Mouse (Mus musculus): ENCODE results near the gene Klf2.

Gene Klf2

GRCm38 (mm10) chr8:72318801-72319322 is at the start of gene Klf2:
Klf2 (plus strand) TSS chr8:72319033.
- Histone ChIP-seq H3K27me3 (ENCODE audit: control insufficient read depth, insufficient read depth, low read length, poor library complexity, severe bottlenecking) (no peaks in the 10 kb centered on the region), H3K36me3 (ENCODE audit: control insufficient read depth, insufficient read depth, low read length, poor library complexity, severe bottlenecking) (peaks cover 35% of the 10 kb centered on the region)
- peak; percentile 100 for DNase-seq (ENCODE audit: low read depth, low spot score)

- Histone ChIP-seq H3K36me3 (ENCODE audit: control insufficient read depth, insufficient read depth, low read length, poor library complexity, severe bottlenecking) (no peaks in the 10 kb centered on the region), H3K27me3 (ENCODE audit: control insufficient read depth, insufficient read depth, low read length, poor library complexity, severe bottlenecking) (no peaks in the 10 kb centered on the region)
- DNase-seq (ENCODE audit: low read depth, low spot score): peak; percentile 88
These were observed 48.2 kb upstream of the Klf2 start for GRCm38 (mm10) chr8:72270606-72271005.

DNA sequence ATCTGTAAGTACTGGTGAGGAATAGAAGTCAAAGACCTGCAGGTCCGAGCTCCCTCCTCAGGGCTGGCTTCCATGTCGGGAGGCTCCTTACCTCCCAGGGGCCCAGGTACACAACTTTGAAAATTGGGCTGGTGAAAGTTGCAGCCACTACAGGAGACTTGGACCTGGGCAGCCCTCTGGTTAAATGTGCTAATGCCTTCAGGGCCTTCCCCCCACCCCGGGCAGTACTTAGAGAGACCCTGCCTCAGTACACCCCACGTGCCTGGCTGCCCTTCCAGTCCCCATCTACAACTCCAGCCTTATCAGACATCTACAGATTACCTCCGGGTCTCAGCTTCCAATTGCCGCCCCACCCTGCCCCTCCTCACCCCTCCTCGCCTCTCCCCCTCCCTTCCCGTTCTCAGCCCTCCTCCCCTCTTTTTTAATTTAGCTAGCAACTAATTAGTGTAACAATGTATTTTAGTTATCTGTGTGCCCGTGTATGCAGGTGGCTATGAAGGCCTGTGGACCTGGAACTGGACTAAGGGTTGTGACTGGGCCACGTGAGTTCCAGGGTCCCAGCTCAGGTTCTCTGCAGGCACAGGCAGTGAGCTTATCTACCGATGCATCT is 47.7 kb upstream of the Klf2 start:
- Histone ChIP-seq H3K36me3 (ENCODE audit: control insufficient read depth, insufficient read depth, low read length, poor library complexity, severe bottlenecking) (no peaks in the 10 kb centered on the region), H3K27me3 (ENCODE audit: control insufficient read depth, insufficient read depth, low read length, poor library complexity, severe bottlenecking) (no peaks in the 10 kb centered on the region)
- DNase-seq (ENCODE audit: low read depth, low spot score): no peak

- peak; percentile 46 for DNase-seq (ENCODE audit: low read depth, low spot score)
- H3K27me3 ChIP-seq (ENCODE audit: control insufficient read depth, insufficient read depth, low read length, poor library complexity, severe bottlenecking): no peaks in the 10 kb centered on the region
- H3K36me3 ChIP-seq (ENCODE audit: control insufficient read depth, insufficient read depth, low read length, poor library complexity, severe bottlenecking): no peaks in the 10 kb centered on the region
These were observed 47.1 kb upstream of the Klf2 start for GRCm38 (mm10) chr8:72271691-72272090.

GRCm38 (mm10) chr8:72272361-72272760 is 46.5 kb upstream of the Klf2 start:
- Histone ChIP-seq H3K36me3 (ENCODE audit: control insufficient read depth, insufficient read depth, low read length, poor library complexity, severe bottlenecking) (no peaks in the 10 kb centered on the region), H3K27me3 (ENCODE audit: control insufficient read depth, insufficient read depth, low read length, poor library complexity, severe bottlenecking) (no peaks in the 10 kb centered on the region)
- peak; percentile 84 for DNase-seq (ENCODE audit: low read depth, low spot score)

DNA sequence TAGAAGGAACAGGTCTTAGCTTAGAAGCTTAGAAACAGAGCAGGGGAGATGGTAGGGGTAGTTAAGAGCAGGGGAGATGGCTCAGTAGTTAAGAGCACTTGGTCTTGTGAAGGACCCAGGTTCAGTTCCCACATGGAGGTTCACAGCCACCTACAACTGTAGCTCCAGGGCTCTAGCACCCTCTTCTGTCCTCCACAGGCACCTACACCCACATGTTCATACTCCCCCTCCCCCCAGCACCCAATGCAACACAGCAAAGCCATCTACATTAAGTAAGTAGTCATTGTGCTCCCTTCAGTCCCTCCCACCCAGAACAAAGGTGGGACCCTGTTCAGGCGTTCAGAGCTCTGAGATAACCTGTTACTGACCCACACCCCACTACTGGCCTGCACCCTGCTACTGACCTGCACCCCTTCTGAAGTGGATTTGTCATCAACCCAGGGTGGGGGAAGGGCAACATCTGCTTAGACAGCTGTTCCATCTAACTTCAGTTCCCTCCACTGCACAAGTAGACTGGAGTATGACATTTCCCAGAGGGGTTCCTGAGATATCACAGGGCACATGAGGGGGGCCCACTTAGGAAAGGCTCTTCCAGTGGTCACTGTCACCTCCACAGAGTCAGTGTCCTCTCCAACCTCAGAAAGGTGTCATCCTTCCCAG is 45.6 kb upstream of the Klf2 start:
- DNase-seq (ENCODE audit: low read depth, low spot score): peak; percentile 55
- H3K27me3 ChIP-seq (ENCODE audit: control insufficient read depth, insufficient read depth, low read length, poor library complexity, severe bottlenecking): no peaks in the 10 kb centered on the region

DNA sequence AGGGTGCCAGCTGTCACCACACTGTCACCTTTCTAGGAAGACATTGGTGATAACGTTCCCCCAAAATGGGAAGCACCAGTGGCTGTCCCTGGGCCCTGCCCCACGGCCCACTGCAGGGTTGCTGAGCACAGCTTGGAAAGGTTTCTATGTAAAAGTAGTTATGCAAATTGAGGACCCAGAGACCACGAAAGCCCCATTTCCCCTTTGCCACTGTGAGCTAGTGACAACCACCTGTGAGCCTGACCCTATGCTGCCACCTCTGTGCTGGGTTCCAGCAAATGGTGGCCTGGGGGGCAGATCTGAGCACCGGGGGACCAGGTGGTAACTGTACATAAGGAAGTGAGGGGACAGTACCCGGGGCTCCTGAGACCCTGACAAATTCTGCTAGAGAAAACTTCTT is 45.0 kb upstream of the Klf2 start:
- no peaks in the 10 kb centered on the region for H3K36me3 ChIP-seq (ENCODE audit: control insufficient read depth, insufficient read depth, low read length, poor library complexity, severe bottlenecking)
- no peaks in the 10 kb centered on the region for H3K27me3 ChIP-seq (ENCODE audit: control insufficient read depth, insufficient read depth, low read length, poor library complexity, severe bottlenecking)
- DNase-seq (ENCODE audit: low read depth, low spot score): peak; percentile 89

More for the DNA sequence above, 45.6 kb upstream of the Klf2 start:
- H3K36me3 ChIP-seq (ENCODE audit: control insufficient read depth, insufficient read depth, low read length, poor library complexity, severe bottlenecking): no peaks in the 10 kb centered on the region

DNA sequence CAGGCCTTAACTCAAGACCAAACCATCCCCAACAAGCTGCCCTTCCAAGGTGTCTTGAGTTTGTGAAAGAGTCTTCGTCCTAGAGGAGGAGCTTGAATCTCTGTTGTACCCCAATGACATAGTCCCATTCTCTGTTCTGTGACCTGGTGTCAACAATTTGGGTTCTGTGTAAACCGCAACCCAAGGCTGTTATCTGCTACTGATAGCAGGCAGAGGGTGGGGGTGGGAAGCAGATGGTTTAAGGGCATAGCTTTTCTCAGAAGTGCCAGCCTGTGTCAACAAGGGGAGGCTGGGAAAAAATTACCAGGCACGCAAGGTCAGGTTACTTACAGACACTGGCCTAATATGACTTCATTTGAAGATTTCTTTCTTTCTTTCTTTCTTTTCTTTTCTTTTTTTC is 41.6 kb upstream of the Klf2 start:
- Histone ChIP-seq H3K36me3 (ENCODE audit: control insufficient read depth, insufficient read depth, low read length, poor library complexity, severe bottlenecking) (no peaks in the 10 kb centered on the region), H3K27me3 (ENCODE audit: control insufficient read depth, insufficient read depth, low read length, poor library complexity, severe bottlenecking) (no peaks in the 10 kb centered on the region)
- no peak for DNase-seq (ENCODE audit: low read depth, low spot score)

DNA sequence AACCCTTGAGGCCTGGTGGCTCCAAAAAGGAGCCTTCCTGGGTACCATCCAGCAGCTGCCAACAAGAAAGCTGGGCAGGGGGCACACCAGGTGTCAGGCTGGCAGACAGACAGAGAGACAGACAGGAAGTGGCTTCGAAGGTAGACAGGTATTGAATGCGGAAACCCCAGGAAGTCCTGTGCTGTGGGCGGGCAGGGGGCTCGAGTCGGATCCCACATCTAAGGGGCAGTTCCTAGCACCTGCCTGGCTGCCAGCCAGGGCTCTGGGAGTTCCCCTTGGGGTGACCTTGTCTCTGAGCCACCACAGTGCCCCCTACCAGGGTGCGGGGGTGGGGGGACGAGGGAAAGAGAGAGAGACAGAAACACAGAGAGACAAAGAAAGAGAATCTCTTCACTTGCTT is 39.7 kb upstream of the Klf2 start:
- peak; percentile 58 for DNase-seq (ENCODE audit: low read depth, low spot score)
- H3K36me3 ChIP-seq (ENCODE audit: control insufficient read depth, insufficient read depth, low read length, poor library complexity, severe bottlenecking): no peaks in the 10 kb centered on the region
- no peaks in the 10 kb centered on the region for H3K27me3 ChIP-seq (ENCODE audit: control insufficient read depth, insufficient read depth, low read length, poor library complexity, severe bottlenecking)

GRCm38 (mm10) chr8:72281634-72282033 is 37.2 kb upstream of the Klf2 start:
- no peak for DNase-seq (ENCODE audit: low read depth, low spot score)

GRCm38 (mm10) chr8:72285285-72285684 is 33.5 kb upstream of the Klf2 start:
- Histone ChIP-seq H3K36me3 (ENCODE audit: control insufficient read depth, insufficient read depth, low read length, poor library complexity, severe bottlenecking) (no peaks in the 10 kb centered on the region), H3K27me3 (ENCODE audit: control insufficient read depth, insufficient read depth, low read length, poor library complexity, severe bottlenecking) (no peaks in the 10 kb centered on the region)
- DNase-seq (ENCODE audit: low read depth, low spot score): no peak

More at GRCm38 (mm10) chr8:72281634-72282033, 37.2 kb upstream of the Klf2 start:
- Histone ChIP-seq H3K36me3 (ENCODE audit: control insufficient read depth, insufficient read depth, low read length, poor library complexity, severe bottlenecking) (no peaks in the 10 kb centered on the region), H3K27me3 (ENCODE audit: control insufficient read depth, insufficient read depth, low read length, poor library complexity, severe bottlenecking) (no peaks in the 10 kb centered on the region)

- H3K36me3 ChIP-seq (ENCODE audit: control insufficient read depth, insufficient read depth, low read length, poor library complexity, severe bottlenecking): no peaks in the 10 kb centered on the region
- H3K27me3 ChIP-seq (ENCODE audit: control insufficient read depth, insufficient read depth, low read length, poor library complexity, severe bottlenecking): no peaks in the 10 kb centered on the region
- DNase-seq (ENCODE audit: low read depth, low spot score): no peak
These were observed 29.8 kb upstream of the Klf2 start for GRCm38 (mm10) chr8:72289051-72289450.

DNA sequence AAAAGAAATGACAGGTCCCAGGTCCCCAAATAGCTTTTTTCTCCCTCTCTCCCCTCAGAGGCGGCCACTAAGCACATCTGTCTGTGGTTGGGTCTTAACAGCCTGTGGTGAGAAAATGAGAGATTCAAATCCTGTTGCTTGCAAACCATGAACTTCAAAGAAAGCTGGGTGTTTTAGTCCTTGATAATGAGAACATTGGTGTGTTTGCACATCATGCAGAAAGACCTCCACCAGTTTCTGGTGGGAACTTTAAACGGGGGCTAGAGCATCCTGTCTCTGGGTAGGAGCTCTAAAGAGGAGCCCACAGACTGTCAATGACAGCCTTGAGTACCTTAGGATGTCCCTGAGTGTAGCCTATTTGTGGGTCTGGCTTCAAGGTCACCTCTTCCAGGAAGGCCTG is 27.7 kb upstream of the Klf2 start:
- DNase-seq (ENCODE audit: low read depth, low spot score): no peak
- H3K36me3 ChIP-seq (ENCODE audit: control insufficient read depth, insufficient read depth, low read length, poor library complexity, severe bottlenecking): no peaks in the 10 kb centered on the region
- no peaks in the 10 kb centered on the region for H3K27me3 ChIP-seq (ENCODE audit: control insufficient read depth, insufficient read depth, low read length, poor library complexity, severe bottlenecking)

GRCm38 (mm10) chr8:72293309-72293708 is 25.5 kb upstream of the Klf2 start:
- no peaks in the 10 kb centered on the region for H3K27me3 ChIP-seq (ENCODE audit: control insufficient read depth, insufficient read depth, low read length, poor library complexity, severe bottlenecking)
- DNase-seq (ENCODE audit: low read depth, low spot score): no peak
- no peaks in the 10 kb centered on the region for H3K36me3 ChIP-seq (ENCODE audit: control insufficient read depth, insufficient read depth, low read length, poor library complexity, severe bottlenecking)

DNA sequence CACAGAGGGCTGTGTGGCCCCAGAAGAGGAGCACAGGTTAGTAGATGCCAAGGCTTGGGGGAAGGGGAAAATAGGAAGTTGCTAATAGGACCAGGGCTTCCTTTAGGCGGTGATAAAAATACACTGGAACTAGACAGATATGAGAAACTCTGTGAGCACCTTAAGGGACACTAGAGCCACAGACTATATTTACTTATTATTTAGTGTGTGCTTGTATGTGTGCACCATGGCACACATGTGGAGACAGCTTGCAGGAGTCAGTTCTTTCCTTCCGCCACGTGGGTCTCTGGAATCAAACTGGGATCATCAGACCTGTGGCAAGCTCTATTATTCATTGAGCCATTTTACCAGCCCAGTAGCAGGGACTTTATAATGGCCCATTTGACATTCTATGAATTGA is 23.7 kb upstream of the Klf2 start:
- DNase-seq (ENCODE audit: low read depth, low spot score): peak; percentile 15
- no peaks in the 10 kb centered on the region for H3K27me3 ChIP-seq (ENCODE audit: control insufficient read depth, insufficient read depth, low read length, poor library complexity, severe bottlenecking)
- H3K36me3 ChIP-seq (ENCODE audit: control insufficient read depth, insufficient read depth, low read length, poor library complexity, severe bottlenecking): no peaks in the 10 kb centered on the region
